Mouse (Mus musculus) intestine, embryonic 15.5 days (tissue): ENCODE data around the gene Csgalnact2. TPM values are rescaled to one million over a fixed set of nuclear protein-coding genes. Genes with fewer than 3 reads are reported as not detected.

Experiments
- ATAC-seq: fragments of 200-750 bp; cut with Nextera tagmentation; 2 replicates; pipeline ENCODE4 v1.8.0; 2017; ENCODE audit warnings: moderate TSS enrichment, moderate library complexity
- H3K27ac ChIP-seq: fragments of 300-500 bp; sonication (generic); 2 replicates; pipeline ENCODE4 v1.5.1; 2015; ENCODE audit warnings: mild to moderate bottlenecking, inconsistent platforms
- H3K27me3 ChIP-seq: fragments of 300-500 bp; sonication (generic); replicated peaks from 2 replicates; pipeline ENCODE4 v1.6.1; 2015; ENCODE audit warnings: inconsistent platforms
- H3K36me3 ChIP-seq: fragments of 300-500 bp; sonication (generic); 2 replicates; pipeline ENCODE4 v1.6.1; 2015; ENCODE audit warnings: inconsistent platforms
- H3K4me1 ChIP-seq: fragments of 300-500 bp; sonication (generic); replicated peaks from 2 replicates; pipeline ENCODE4 v1.6.1; 2015; ENCODE audit warnings: inconsistent platforms
- H3K4me2 ChIP-seq: fragments of 300-500 bp; sonication (generic); replicated peaks from 2 replicates; pipeline ENCODE4 v1.6.1; 2015; ENCODE audit warnings: mild to moderate bottlenecking, inconsistent platforms
- H3K4me3 ChIP-seq: fragments of 300-500 bp; sonication (generic); replicated peaks from 2 replicates; pipeline ENCODE4 v1.5.1; 2015; ENCODE audit warnings: inconsistent platforms
- H3K9ac ChIP-seq: fragments of 300-500 bp; sonication (generic); 2 replicates; pipeline ENCODE4 v1.6.1; 2015; ENCODE audit warnings: inconsistent platforms
- H3K9me3 ChIP-seq: fragments of 300-500 bp; sonication (generic); 2 replicates; pipeline ENCODE4 v1.6.1; 2016; ENCODE audit warnings: inconsistent platforms
- WGBS: fragments of 180-500 bp; shearing (Covaris S2); methylation state at CpG from one replicate; pipeline ENCODE4 v1.1.7; 2015; 5-methylcytosine and 5-hydroxymethylcytosine counted together
- polyA plus RNA-seq: library from polyadenylated mRNA; unstranded; fragments of >200 nt; fragmentation: Nextera tagmentation; extraction: Ambion mirVana; gene quantifications from 2 replicates; pipeline ENCODE4 v1.2.1, GENCODE M21; 2015

Gene Csgalnact2
- polyA plus RNA-seq, 1 experiment from 2014 or later = 12.1 TPM

DNA sequence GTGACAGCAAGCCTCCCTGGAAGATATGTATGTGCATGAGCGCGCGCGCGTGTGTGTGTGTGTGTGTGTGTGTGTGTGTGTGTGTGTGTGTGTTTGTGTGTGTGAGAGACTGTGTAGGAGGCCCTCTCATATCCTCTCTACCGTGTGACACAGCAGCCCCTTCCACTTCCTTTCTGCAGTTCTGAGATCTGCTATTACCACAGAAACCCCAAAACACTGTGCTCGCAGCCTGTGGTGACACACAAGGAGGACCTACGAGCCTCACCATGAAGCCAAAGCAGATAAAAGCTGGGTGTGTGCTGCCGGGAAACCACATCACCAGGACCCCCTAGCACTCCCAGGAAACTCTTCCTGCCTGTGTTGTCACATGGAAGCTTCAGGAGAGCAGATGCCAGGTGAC, 28.1 kb upstream of the Csgalnact2 start:
- H3K4me2 ChIP-seq = no peak overlapping the region
- H3K27me3 ChIP-seq = no peaks in the 10 kb centered on the region
- no peak for ATAC-seq
- no peak overlapping the region for H3K27ac ChIP-seq
- WGBS = 88% methylated on average over 9 of the region's 9 CpGs
- no peaks in the 10 kb centered on the region for H3K9me3 ChIP-seq
- no peak overlapping the region for H3K9ac ChIP-seq
- H3K4me3 ChIP-seq = no peak overlapping the region
- no peaks in the 10 kb centered on the region for H3K36me3 ChIP-seq
- no peaks in the 10 kb centered on the region for H3K4me1 ChIP-seq

DNA sequence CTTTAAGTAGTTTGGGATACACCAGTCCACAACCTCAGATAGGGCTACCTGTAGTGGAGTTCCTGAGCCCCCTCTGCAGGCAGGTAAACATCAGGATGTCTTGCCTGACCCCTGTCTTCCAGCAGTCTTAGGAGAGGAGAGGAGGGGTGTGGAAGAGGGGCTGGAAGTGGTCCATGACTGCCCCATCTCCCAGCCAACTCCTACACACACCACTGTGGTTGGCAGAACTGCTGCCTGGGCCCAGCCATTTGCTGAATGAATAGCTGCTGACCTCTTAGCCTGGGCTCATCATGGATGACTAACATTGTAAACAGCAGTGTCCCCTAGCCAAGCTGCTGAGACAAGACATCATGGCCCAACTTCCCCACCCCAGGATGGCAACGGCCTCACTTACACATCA, 26.6 kb upstream of the Csgalnact2 start:
- H3K36me3 ChIP-seq = no peaks in the 10 kb centered on the region
- no peak overlapping the region for H3K27ac ChIP-seq
- WGBS = 88% methylated on average over 1 of the region's 1 CpGs
- ATAC-seq = no peak
- H3K9ac ChIP-seq = no peak overlapping the region
- H3K4me2 ChIP-seq = no peak overlapping the region
- no peak overlapping the region for H3K4me3 ChIP-seq
- no peaks in the 10 kb centered on the region for H3K4me1 ChIP-seq
- H3K9me3 ChIP-seq = no peaks in the 10 kb centered on the region
- no peaks in the 10 kb centered on the region for H3K27me3 ChIP-seq

DNA sequence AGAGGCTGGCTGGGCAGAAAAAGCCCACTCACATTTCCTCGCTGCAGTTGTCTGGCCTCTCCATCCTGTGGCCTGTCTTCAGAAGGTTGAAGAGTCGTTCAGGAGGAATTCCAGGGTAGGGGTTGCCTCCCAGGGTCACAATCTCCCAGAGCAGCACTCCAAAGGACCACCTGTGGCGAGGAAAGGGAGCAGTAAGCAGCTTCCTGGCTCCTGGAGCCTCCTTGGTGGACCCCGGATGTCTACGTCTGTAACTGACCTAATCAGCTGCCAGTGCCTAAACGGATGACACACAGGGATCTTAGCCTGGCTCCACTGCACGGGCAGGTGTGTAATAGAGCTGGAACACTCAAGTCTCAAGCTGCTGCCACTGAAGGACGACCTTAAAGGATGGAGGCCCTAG, 25.8 kb upstream of the Csgalnact2 start:
- Histone ChIP-seq H3K4me2 (no peak overlapping the region), H3K27ac (no peak overlapping the region), H3K27me3 (no peaks in the 10 kb centered on the region), H3K4me1 (no peaks in the 10 kb centered on the region), H3K9me3 (no peaks in the 10 kb centered on the region), H3K9ac (no peak overlapping the region), H3K36me3 (no peaks in the 10 kb centered on the region), H3K4me3 (no peak overlapping the region)
- 62% methylated on average over 8 of the region's 8 CpGs for WGBS
- ATAC-seq = no peak

DNA sequence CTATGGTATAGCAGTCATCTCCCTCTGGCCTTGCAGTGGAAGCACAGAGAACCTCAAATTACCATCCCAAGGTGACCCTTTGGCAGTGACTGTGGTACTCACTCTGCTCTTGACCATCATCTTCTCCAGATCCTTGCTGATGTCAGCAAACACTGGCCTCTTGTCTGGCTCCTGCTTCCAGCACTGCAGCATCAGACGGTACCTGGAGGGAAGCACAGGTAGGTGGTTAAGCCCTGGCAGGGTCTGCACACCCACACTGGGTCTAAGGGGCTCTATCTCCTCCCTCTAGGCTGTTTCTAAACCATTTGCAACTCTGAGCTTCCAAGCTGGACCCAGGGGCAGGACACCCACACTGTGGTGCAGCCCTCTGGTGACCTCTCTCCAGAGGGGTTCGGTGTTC, 24.1 kb upstream of the Csgalnact2 start:
- H3K4me3 ChIP-seq = no peak overlapping the region
- no peaks in the 10 kb centered on the region for H3K36me3 ChIP-seq
- no peaks in the 10 kb centered on the region for H3K4me1 ChIP-seq
- H3K9me3 ChIP-seq = no peaks in the 10 kb centered on the region
- H3K27ac ChIP-seq = no peak overlapping the region
- H3K9ac ChIP-seq = no peak overlapping the region
- no peaks in the 10 kb centered on the region for H3K27me3 ChIP-seq
- no peak overlapping the region for H3K4me2 ChIP-seq
- ATAC-seq = no peak
- WGBS = 92% methylated on average over 2 of the region's 2 CpGs

DNA sequence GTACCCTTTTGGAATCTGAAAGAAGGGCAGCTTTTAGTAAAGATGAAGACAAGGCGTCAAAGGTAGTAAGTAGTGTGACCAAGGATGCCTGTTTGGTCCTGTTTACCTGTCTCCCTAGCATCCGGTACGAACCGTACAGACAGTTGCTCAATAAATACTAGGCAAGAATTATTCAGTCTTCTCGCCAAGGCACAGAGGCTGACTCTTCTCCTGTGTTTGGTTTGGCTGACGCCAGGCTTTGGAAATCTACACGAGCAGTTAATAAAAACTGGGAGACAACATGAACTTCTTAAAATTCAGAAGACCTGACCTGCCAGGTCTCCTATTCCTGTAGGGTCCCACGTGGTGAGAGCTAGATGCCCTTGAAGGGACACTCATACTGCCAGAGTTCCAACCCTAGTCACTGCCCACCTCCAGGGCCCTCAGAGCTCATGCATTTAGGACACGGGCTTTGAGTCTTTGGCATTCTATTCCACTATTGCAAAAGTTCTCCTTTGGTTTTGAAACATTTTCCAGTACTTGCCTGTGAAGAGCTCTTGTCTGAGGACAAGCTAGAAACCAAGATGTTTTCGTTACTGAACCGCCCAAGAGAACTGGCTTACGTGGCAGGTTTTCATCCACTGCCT, 23.6 kb upstream of the Csgalnact2 start:
- no peaks in the 10 kb centered on the region for H3K4me1 ChIP-seq
- no peaks in the 10 kb centered on the region for H3K9me3 ChIP-seq
- H3K9ac ChIP-seq = no peak overlapping the region
- H3K4me3 ChIP-seq = no peak overlapping the region
- WGBS = 88% methylated on average over 12 of the region's 12 CpGs
- no peak overlapping the region for H3K27ac ChIP-seq
- no peaks in the 10 kb centered on the region for H3K36me3 ChIP-seq
- H3K4me2 ChIP-seq = no peak overlapping the region
- no peak for ATAC-seq
- H3K27me3 ChIP-seq = no peaks in the 10 kb centered on the region

DNA sequence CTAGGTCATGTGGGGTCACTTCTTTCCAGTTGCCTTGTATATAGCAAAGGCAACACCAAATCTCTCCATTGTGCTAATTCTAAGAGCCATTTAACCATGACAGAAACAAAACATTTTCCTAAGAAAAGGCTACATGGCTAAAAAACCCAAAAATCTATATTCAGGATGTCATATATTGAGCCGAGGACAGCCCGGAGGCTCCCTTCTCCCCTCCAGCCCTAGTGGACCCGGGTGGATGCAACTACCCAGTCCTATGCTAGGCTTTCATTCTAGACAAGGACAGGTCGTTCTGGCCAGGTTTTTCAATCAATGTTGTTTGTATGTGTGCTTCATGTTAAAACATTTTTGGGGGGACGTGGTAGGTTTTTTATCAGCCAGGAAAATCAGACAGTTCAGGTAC, 14.2 kb upstream of the Csgalnact2 start:
- no peak overlapping the region for H3K4me2 ChIP-seq
- H3K36me3 ChIP-seq = no peaks in the 10 kb centered on the region
- H3K9ac ChIP-seq = no peak overlapping the region
- H3K4me1 ChIP-seq = no peaks in the 10 kb centered on the region
- WGBS = 86% methylated on average over 5 of the region's 5 CpGs
- no peaks in the 10 kb centered on the region for H3K27me3 ChIP-seq
- H3K27ac ChIP-seq = no peak overlapping the region
- ATAC-seq = no peak
- H3K4me3 ChIP-seq = no peak overlapping the region
- no peaks in the 10 kb centered on the region for H3K9me3 ChIP-seq

DNA sequence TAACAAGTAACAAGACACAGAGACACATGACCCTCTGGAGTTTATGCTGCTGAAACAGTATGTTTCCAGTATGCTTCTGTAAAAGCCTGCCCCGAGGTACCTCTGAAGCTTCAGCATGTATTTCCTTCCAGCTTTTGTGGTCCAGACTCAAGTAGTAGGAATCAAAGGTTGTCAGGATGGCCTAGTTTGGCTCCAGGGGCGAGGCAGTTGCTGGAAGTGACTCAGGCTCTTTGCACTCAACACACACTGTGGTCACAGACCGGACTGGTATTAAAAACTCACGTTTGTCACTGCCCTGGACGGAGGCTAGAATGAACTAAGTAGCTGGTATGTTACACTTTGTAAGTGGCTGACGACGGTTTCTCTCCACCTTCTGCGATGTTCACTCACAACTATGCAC, 12.0 kb upstream of the Csgalnact2 start:
- H3K36me3 ChIP-seq = no peaks in the 10 kb centered on the region
- no peak overlapping the region for H3K4me2 ChIP-seq
- no peak overlapping the region for H3K9ac ChIP-seq
- ATAC-seq = no peak
- H3K27me3 ChIP-seq = no peaks in the 10 kb centered on the region
- WGBS = 83% methylated on average over 8 of the region's 8 CpGs
- no peaks in the 10 kb centered on the region for H3K4me1 ChIP-seq
- H3K27ac ChIP-seq = no peak overlapping the region
- H3K4me3 ChIP-seq = no peak overlapping the region
- H3K9me3 ChIP-seq = no peaks in the 10 kb centered on the region

DNA sequence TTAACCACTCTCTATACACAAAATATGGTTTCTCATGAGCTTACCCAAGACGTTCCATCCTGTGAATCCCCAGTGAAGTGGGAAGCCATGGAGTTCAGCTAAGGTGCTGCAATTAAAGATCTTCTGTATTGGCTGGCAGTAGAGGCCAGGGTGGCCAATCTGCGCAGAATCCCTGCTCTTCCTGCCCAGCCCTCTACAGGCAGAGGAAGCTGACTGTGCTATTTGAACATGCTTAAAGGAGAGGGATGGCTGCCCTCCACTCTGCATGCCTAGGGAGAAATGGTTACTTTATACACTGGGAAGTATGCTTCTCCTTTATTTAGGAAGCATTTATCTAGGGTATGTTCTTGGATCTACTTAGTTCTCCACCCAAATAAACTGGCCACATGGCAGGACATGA, 11.6 kb upstream of the Csgalnact2 start:
- H3K4me1 ChIP-seq = no peaks in the 10 kb centered on the region
- H3K4me2 ChIP-seq = no peak overlapping the region
- no peaks in the 10 kb centered on the region for H3K27me3 ChIP-seq
- H3K27ac ChIP-seq = no peak overlapping the region
- H3K9me3 ChIP-seq = no peaks in the 10 kb centered on the region
- H3K4me3 ChIP-seq = no peak overlapping the region
- no peaks in the 10 kb centered on the region for H3K36me3 ChIP-seq
- 80% methylated on average over 2 of the region's 2 CpGs for WGBS
- no peak for ATAC-seq
- H3K9ac ChIP-seq = no peak overlapping the region

DNA sequence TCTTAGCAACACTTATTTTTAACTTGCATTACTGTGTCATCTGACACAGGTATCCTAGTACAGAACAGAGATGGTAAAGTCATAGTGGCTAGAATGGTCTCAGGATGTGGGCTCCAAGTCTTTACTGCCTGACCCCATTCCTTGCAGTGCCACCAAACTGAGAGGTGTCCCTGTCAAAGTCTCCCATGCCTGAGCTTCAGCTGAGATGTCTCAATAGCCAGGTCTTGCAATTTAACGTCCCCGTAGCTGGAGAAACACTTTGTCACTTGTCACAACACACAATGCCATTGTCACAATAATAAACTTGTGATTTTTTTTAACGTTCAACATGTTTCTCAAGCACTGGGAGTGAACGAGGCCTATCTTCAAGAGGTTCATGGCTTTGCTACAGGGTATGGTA, 11.2 kb upstream of the Csgalnact2 start:
- Histone ChIP-seq H3K4me2 (no peak overlapping the region), H3K27ac (no peak overlapping the region), H3K9ac (no peak overlapping the region), H3K4me1 (no peaks in the 10 kb centered on the region), H3K27me3 (no peaks in the 10 kb centered on the region), H3K9me3 (no peaks in the 10 kb centered on the region), H3K4me3 (no peak overlapping the region), H3K36me3 (no peaks in the 10 kb centered on the region)
- ATAC-seq = no peak
- WGBS = 82% methylated on average over 4 of the region's 4 CpGs

DNA sequence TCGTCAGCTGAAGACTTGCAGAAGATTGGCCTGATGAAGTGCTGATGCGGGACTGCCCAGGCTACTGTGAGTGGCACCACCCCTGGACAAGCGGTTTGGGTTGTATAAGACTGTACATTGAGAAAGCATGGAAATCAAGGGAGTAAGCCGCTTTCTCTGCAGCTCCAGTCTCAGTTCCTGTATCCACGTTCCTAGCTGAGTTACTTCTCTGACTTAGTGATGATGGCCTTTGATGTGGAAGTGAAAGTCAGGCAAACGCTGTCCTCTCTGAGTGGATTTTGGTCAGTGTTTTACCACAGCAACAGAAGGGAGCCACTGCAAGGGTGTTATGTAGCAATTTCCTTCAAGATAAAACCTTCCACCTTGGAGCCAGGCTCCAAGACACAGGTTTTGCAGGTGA, 2.0 kb upstream of the Csgalnact2 start:
- H3K4me1 ChIP-seq = no peaks in the 10 kb centered on the region
- no peak overlapping the region for H3K4me2 ChIP-seq
- no peak for ATAC-seq
- 68% methylated on average over 6 of the region's 6 CpGs for whole genome bisulfite sequencing
- no peaks in the 10 kb centered on the region for H3K36me3 ChIP-seq
- no peaks in the 10 kb centered on the region for H3K9me3 ChIP-seq
- no peak overlapping the region for H3K4me3 ChIP-seq
- H3K27me3 ChIP-seq = no peaks in the 10 kb centered on the region
- H3K9ac ChIP-seq = no peak overlapping the region
- no peak overlapping the region for H3K27ac ChIP-seq

DNA sequence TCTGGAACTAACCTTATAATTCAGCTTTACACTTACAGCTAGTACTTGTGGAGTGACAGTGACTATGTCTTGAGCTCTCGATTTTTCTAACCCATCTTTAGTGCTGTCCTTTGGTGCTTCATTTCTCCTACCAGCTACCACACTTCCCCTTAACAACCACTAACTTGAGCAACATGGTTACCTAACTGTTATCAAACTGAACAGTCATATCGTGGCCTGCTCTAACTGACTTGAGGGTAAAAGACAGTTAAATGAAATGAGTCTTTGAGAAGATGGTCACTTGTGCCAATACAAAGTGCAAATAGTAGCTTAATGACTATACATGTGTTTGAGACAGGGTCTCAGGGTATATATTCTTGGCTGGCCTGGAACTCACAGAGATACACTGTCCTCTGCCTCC, 1.8 kb downstream of the Csgalnact2 start:
- Histone ChIP-seq H3K9ac (no peak overlapping the region), H3K4me2 (no peak overlapping the region), H3K36me3 (no peaks in the 10 kb centered on the region), H3K27me3 (no peaks in the 10 kb centered on the region), H3K4me1 (no peaks in the 10 kb centered on the region), H3K9me3 (no peaks in the 10 kb centered on the region), H3K4me3 (no peak overlapping the region), H3K27ac (no peak overlapping the region)
- WGBS = 69% methylated on average over 2 of the region's 2 CpGs
- ATAC-seq = no peak

DNA sequence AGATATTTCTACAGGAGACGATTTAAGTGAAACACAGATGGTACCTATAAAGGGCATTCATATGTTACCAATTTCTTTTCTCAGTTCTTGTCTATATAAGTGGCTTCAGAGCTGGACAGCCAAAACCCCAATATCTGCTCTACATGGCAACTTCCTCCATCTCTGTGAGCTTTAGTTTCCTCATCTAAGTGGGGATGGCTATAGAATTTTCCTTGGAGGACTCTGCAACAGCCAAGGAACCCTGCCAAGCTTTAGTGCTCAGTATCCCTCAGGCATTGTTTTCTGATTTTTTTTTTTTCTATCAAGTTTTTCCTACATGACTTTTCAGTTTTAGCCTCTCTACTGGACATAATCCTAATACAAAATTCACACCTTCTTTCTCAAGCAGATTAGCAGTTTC, 4.5 kb downstream of the Csgalnact2 start:
- Histone ChIP-seq H3K4me2 (no peak overlapping the region), H3K4me3 (no peak overlapping the region), H3K9me3 (no peaks in the 10 kb centered on the region), H3K9ac (no peak overlapping the region), H3K27ac (no peak overlapping the region), H3K27me3 (no peaks in the 10 kb centered on the region), H3K4me1 (no peaks in the 10 kb centered on the region), H3K36me3 (no peaks in the 10 kb centered on the region)
- ATAC-seq = no peak
- 87% methylated on average over 1 of the region's 1 CpGs for WGBS

DNA sequence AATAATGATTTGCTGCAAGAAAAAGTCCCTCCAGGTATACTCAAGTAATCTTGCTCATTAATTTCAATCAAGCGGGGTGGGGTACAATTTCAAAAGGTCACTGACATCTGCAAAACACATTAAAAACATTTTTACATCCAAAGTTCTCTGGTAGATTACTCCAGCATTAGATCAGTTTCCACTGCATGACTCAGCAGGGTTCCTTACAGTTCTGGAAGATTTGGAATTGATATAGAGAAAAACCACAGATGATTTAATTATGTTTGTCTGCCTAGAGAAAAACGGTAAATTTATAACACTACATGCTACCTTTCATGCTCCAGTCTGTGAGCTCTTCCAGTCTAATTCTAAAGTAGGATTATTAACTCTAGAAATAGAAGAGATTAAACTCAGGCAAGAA, 8.9 kb downstream of the Csgalnact2 start:
- Histone ChIP-seq H3K9ac (no peak overlapping the region), H3K27me3 (no peaks in the 10 kb centered on the region), H3K9me3 (no peaks in the 10 kb centered on the region), H3K27ac (no peak overlapping the region), H3K4me2 (no peak overlapping the region), H3K36me3 (no peaks in the 10 kb centered on the region), H3K4me1 (no peaks in the 10 kb centered on the region), H3K4me3 (no peak overlapping the region)
- ATAC-seq = no peak
- 80% methylated on average over 2 of the region's 2 CpGs for WGBS
